ENCODE assay signal across 8 mouse cellular contexts in the genomic region with DNA sequence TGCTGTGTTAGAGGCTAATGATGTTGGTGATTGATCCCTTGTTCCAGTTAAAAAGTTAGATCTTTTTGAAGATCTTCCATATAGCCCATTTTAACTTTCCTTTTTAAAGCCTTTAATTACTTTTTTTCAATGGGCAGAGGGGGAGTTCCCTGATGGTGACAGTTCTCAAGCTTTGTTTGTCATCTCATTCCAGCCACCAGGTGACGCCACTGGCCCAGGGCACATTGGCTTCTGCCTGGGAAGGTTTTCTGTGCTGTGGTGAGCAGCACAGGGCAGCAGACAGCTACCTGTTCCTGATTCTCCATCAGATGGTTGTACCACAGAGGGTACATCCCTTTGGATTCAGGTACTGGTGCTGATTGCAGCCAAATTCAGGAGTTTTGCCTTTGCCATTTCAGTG. TPM values are rescaled to one million over a fixed set of nuclear protein-coding genes. Genes with fewer than 3 reads are reported as not detected.
DNase-seq lines count a peak whose midpoint lies in the region; ATAC-seq and TF ChIP-seq lines count a peak whose summit lies in the region.

No protein-coding gene starts in this region.

- H3K4me2 ChIP-seq in kidney, embryonic 14.5 days (replicated peaks; ENCODE audit: low read depth, low read length) = no peak overlapping the region
- H3K4me2 ChIP-seq in heart, postnatal 0 days (ENCODE audit: low read depth, low read length) = no peak overlapping the region

- no peak overlapping the region for H3K4me3 ChIP-seq in kidney, embryonic 14.5 days (ENCODE audit: low read length)
- H3K4me3 ChIP-seq in heart, postnatal 0 days (ENCODE audit: low read depth, low read length) = no peak overlapping the region

- peak; percentile 80 for DNase-seq in kidney, adult 18-20 months
- DNase-seq in Muller cell, postnatal 12 days (ENCODE audit: inconsistent ontology term) = peak; percentile 41
- peak; percentile 37 to 40 for DNase-seq in cerebellum, postnatal 36 days
- no peak for DNase-seq in heart, postnatal 0 days (ENCODE audit: low spot score)
- peak; percentile 67 to 69 for DNase-seq in left cerebral cortex, postnatal 14 days (ENCODE audit: low spot score in 2 of 2)
- DNase-seq in thymus, postnatal 36 days = peak; percentile 47 to 54

- H3K27me3 ChIP-seq in kidney, embryonic 14.5 days (ENCODE audit: control insufficient read depth, insufficient read depth, low read length) = no peaks in the 10 kb centered on the region
- no peaks in the 10 kb centered on the region for H3K27me3 ChIP-seq in heart, postnatal 0 days (ENCODE audit: control insufficient read depth, insufficient read depth, low read length)

- WGBS in kidney, embryonic 14.5 days = 29% methylated on average over 1 of the region's 1 CpGs
- WGBS in heart, postnatal 0 days = 12% methylated on average over 1 of the region's 1 CpGs

- H3K9me3 ChIP-seq in kidney, embryonic 14.5 days (ENCODE audit: control insufficient read depth, low read length) = no peaks in the 10 kb centered on the region
- no peaks in the 10 kb centered on the region for H3K9me3 ChIP-seq in heart, postnatal 0 days (replicated peaks; ENCODE audit: control insufficient read depth, low read length)

- ATAC-seq in kidney, embryonic 14.5 days (ENCODE audit: low FRiP score, low TSS enrichment) = no peak
- ATAC-seq in heart, postnatal 0 days (ENCODE audit: insufficient read depth, low read depth) = no peak
- peak; percentile 65; the same call in 1 of the 2 replicates for ATAC-seq in neutrophil, adult 5-6 weeks (ENCODE audit: extremely low read depth, insufficient number of reproducible peaks, low FRiP score, poor library complexity, severe bottlenecking)

- no peak overlapping the region for H3K27ac ChIP-seq in kidney, embryonic 14.5 days (ENCODE audit: low read depth, low read length)
- H3K27ac ChIP-seq in heart, postnatal 0 days (ENCODE audit: low read depth) = no peak overlapping the region

- peaks cover 16% of the 10 kb centered on the region; the same call in 1 of the 2 replicates for H3K36me3 ChIP-seq in kidney, embryonic 14.5 days (ENCODE audit: control insufficient read depth, insufficient read depth, low read length)
- H3K36me3 ChIP-seq in heart, postnatal 0 days (replicated peaks; ENCODE audit: control insufficient read depth, insufficient read depth, low read length) = peaks cover 30% of the 10 kb centered on the region

- no peak overlapping the region for H3K9ac ChIP-seq in kidney, embryonic 14.5 days (ENCODE audit: low read depth, low read length)
- no peak overlapping the region for H3K9ac ChIP-seq in heart, postnatal 0 days (replicated peaks; ENCODE audit: low read depth, low read length)

- peak; percentile 88 for TF ChIP-seq CTCF in heart, postnatal 0 days (IDR thresholded peaks at IDR 0.05; ENCODE audit: low read depth)

- intact Hi-C loops in left cerebral cortex, postnatal 14 days (cut with DNase I) = loop anchor here (5.0 kb wide), 1 partner anchor 143 kb away; no protein-coding TSS in a partner anchor

- TF ChIP-seq EP300 in heart, postnatal 0 days (IDR thresholded peaks at IDR 0.05; ENCODE audit: low read depth) = no peak

- H3K4me1 ChIP-seq in kidney, embryonic 14.5 days (ENCODE audit: control insufficient read depth, insufficient read depth, low read length) = peaks cover 5% of the 10 kb centered on the region; the same call in 1 of the 2 replicates
- peaks cover 4% of the 10 kb centered on the region for H3K4me1 ChIP-seq in heart, postnatal 0 days (ENCODE audit: control insufficient read depth, insufficient read depth)

RNA-seq across cellular contexts. Expression of a gene that starts 3.2 kb away (rescaled TPM):
- polyA plus RNA-seq in kidney, embryonic 14.5 days (2014; fragmentation: Nextera tagmentation; extraction: Ambion mirVana) = 33.5 and 41.9 TPM in 2 replicates
- total RNA-seq in heart, postnatal 0 days (2014; rRNA removed; ENCODE audit: low replicate concordance) = 0.73 and 3.4 TPM in 2 replicates
- polyA plus RNA-seq in heart, postnatal 0 days (2015; fragmentation: Nextera tagmentation; extraction: Ambion mirVana) = 15.0 and 16.3 TPM in 2 replicates
- total RNA-seq in left cerebral cortex, postnatal 14 days (2021) = 10 to 100 TPM; 10.4 to 10.7 TPM
- total RNA-seq in neutrophil, adult 5-6 weeks (2017) = 57.2 and 68.2 TPM in 2 replicates
